Mouse (Mus musculus) midbrain, embryonic 10.5 days (tissue): ENCODE measurements at regions not wholly inside any gene's neighbourhood (a gene's known extent, or its start where the extent isn't known, plus 50 kb on each side); places are given as distances from the start of the nearest gene placed in this dataset.

Experiments
- DNase-seq: peaks from one replicate; pipeline ENCODE4 v3.0.0-alpha.2; 2017; ENCODE audit warnings: low spot score
- H3K27ac ChIP-seq: fragments of 300-500 bp; sonication (generic); replicated peaks from 2 replicates; pipeline ENCODE4 v1.5.1; 2016; ENCODE audit warnings: mild to moderate bottlenecking
- H3K27me3 ChIP-seq: fragments of 300-500 bp; sonication (generic); 2 replicates; pipeline ENCODE4 v1.6.1; 2016; ENCODE audit warnings: low read depth, mild to moderate bottlenecking; ENCODE audit not compliant: poor library complexity, severe bottlenecking
- H3K36me3 ChIP-seq: fragments of 300-500 bp; sonication (generic); 2 replicates; pipeline ENCODE4 v1.6.1; 2016; ENCODE audit warnings: mild to moderate bottlenecking, moderate library complexity
- H3K4me1 ChIP-seq: fragments of 300-500 bp; sonication (generic); 2 replicates; pipeline ENCODE4 v1.6.1; 2016
- H3K4me3 ChIP-seq: fragments of 300-500 bp; sonication (generic); 2 replicates; pipeline ENCODE4 v1.5.1; 2016; ENCODE audit warnings: mild to moderate bottlenecking, moderate library complexity
- H3K9me3 ChIP-seq: fragments of 300-500 bp; sonication (generic); replicated peaks from 2 replicates; pipeline ENCODE4 v1.6.1; 2016; ENCODE audit warnings: mild to moderate bottlenecking
- WGBS: fragments of 180-500 bp; shearing (Covaris S2); methylation state at CpG from one replicate; pipeline ENCODE4 v1.1.7; 2016; 5-methylcytosine and 5-hydroxymethylcytosine counted together

DNA sequence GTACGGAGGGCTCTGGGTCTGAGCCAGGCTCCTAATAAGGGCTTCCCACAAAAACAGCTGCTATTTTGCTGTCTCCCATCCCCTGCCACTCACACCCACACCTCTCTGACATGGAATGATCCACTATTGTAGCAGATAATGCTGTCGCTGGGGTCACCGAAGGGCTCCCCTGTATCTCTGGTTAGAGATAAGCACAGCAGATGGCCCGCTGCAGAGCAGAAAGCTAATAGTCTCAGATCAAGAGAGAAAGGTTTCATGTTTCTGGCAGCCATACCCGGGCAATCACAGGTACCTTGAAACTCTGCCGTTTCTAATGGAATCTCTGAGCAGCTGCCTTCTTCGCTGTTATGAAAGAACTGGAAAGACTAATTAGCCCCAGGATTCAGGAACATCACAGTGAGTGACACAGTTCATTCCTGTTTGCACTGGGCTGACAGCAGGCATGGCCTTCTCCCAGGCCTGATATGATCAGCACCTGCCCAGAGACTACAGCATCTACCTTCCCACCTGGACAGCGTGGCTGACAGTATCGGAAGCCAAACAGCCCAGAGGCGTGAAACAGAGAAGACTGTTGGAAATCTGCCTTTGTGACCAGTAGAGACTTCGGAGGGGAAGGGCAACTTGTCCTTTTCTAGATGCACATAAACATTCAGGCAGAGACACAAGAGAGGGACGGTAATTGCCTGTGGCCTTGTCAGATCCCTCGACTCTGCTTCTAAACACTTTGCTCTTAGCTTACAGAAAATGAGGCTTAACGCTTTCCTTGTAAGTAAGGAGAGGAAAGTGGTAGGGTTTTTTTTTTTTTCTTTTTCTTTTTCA, 193.5 kb upstream of the Epha4 start:
- Histone ChIP-seq H3K36me3 (no peaks in the 10 kb centered on the region), H3K27me3 (no peaks in the 10 kb centered on the region), H3K9me3 (no peaks in the 10 kb centered on the region), H3K4me3 (no peak overlapping the region), H3K4me1 (peaks cover 5% of the 10 kb centered on the region; the same call in 1 of the 2 replicates), H3K27ac (0 out of 2 replicates have a peak overlapping the region, but pooled peaks have one; percentile 23)
- WGBS, result 74% methylated on average over 14 of the region's 14 CpGs
- no peak for DNase-seq

- Histone ChIP-seq H3K27me3 (no peaks in the 10 kb centered on the region), H3K4me3 (no peak overlapping the region), H3K27ac (no peak overlapping the region), H3K36me3 (no peaks in the 10 kb centered on the region), H3K4me1 (no peaks in the 10 kb centered on the region), H3K9me3 (no peaks in the 10 kb centered on the region)
- no peak for DNase-seq
- 87% methylated on average over 3 of the region's 3 CpGs for WGBS
Observed at GRCm38 (mm10) chr1:77695228-77696018, 180.5 kb upstream of the Epha4 start.

- Histone ChIP-seq H3K4me3 (no peak overlapping the region), H3K27me3 (no peaks in the 10 kb centered on the region), H3K9me3 (no peaks in the 10 kb centered on the region), H3K27ac (no peak overlapping the region), H3K4me1 (no peaks in the 10 kb centered on the region), H3K36me3 (no peaks in the 10 kb centered on the region)
- WGBS, result 86% methylated on average over 7 of the region's 7 CpGs
- no peak for DNase-seq
Observed at GRCm38 (mm10) chr1:77663345-77663744, 148.5 kb upstream of the Epha4 start.

GRCm38 (mm10) chr1:77660436-77660835, 145.5 kb upstream of the Epha4 start:
- Histone ChIP-seq H3K4me1 (no peaks in the 10 kb centered on the region), H3K9me3 (no peaks in the 10 kb centered on the region), H3K36me3 (no peaks in the 10 kb centered on the region), H3K27ac (no peak overlapping the region), H3K4me3 (no peak overlapping the region), H3K27me3 (no peaks in the 10 kb centered on the region)
- no peak for DNase-seq

DNA sequence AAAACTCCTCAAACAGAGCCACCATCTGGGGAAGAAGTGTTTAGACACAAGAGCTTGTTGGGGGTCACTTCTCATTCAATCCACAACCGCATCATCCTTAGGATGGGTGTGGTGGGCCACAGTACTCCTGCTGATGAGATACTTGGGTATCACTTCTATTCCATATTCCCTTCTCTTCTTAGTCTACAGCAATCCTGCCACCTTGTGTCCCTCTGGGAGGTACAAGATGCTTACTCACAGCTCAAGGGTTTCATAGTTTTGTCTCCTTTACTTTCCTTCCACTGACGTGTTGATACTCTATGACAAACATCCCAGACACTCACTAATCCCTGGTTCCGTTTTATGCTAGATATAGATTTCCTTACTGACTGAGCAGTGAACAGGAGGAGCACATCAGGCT, 122.1 kb upstream of the Epha4 start:
- Histone ChIP-seq H3K4me1 (peaks cover 10% of the 10 kb centered on the region), H3K27ac (no peak overlapping the region), H3K4me3 (no peak overlapping the region), H3K9me3 (no peaks in the 10 kb centered on the region), H3K36me3 (no peaks in the 10 kb centered on the region), H3K27me3 (no peaks in the 10 kb centered on the region)
- WGBS, result 86% methylated on average over 3 of the region's 3 CpGs
- DNase-seq, result no peak

DNA sequence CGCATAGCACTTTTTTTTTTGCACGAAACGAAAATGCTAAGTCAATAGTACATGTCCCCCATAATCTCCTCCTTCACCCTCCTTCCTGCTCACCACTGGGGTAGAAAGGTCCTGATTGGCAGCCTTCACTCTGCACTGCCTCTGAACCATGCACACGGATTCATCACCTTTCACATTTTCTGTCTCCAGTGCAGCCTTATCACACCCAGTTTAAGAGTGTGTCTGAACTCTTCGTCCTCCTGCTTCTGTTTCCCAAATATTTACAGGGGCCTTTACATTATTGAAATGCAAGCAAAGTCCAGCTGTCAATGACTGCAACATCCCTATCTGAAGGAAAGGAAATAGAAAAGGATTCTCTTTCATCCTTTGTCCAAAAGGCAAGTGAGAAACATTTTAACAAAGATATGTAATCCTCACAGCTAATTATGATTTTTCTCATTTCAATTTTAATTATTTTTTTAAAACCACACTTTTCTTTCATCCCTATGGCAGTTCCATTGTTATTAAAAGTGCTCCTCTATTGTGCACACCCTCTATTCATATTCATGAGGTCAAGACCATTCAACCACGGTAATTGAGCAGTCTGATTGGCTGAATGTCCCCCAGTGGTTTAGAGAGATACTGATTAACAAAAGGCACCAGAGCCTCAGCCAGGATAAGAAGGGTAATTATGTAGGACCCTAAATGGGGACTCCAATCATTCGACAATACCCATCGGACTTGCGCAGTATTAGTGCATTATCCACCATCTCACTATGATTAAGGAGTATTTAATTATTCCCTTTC, 114.8 kb upstream of the Epha4 start:
- WGBS, result 22% methylated on average over 9 of the region's 9 CpGs
- peak; percentile 24 for DNase-seq

DNA sequence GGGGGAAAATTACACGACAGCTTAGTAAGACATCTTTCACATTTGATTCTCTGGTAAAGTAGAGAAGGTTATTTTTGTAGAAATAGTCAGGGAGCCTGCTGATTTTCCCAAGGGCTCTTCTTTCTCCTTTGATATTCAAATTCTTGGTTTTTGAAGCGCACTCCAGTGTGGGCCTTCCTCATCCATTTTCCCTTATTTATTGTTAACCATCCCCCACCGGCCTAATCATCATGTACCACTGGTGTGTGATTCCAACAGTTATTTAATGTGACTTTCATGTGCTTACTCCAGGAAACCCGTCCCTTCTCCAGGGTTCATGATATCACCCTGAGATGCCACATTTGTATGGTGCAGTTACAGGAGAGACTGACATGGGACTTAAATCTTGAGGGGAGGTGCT, 114.0 kb upstream of the Epha4 start:
- Histone ChIP-seq H3K9me3 (no peaks in the 10 kb centered on the region), H3K36me3 (no peaks in the 10 kb centered on the region), H3K4me3 (no peak overlapping the region), H3K4me1 (peaks cover 24% of the 10 kb centered on the region), H3K27me3 (0 out of 2 replicates have a peak, but pooled peaks cover 12% of the 10 kb centered on the region), H3K27ac (peak overlapping the region; percentile 63; the same call in 1 of the 2 replicates)
- WGBS, result 47% methylated on average over 4 of the region's 4 CpGs
- no peak for DNase-seq

More for the DNA sequence above, 114.8 kb upstream of the Epha4 start:
- no peaks in the 10 kb centered on the region for H3K36me3 ChIP-seq
- peak overlapping the region; percentile 63; the same call in 1 of the 2 replicates for H3K27ac ChIP-seq
- H3K27me3 ChIP-seq, result 0 out of 2 replicates have a peak, but pooled peaks cover 12% of the 10 kb centered on the region
- H3K4me1 ChIP-seq, result peaks cover 24% of the 10 kb centered on the region
- no peak overlapping the region for H3K4me3 ChIP-seq
- H3K9me3 ChIP-seq, result no peaks in the 10 kb centered on the region

GRCm38 (mm10) chr1:77617490-77617889, 102.6 kb upstream of the Epha4 start:
- 83% methylated on average over 8 of the region's 8 CpGs for WGBS
- no peak for DNase-seq
- no peaks in the 10 kb centered on the region for H3K27me3 ChIP-seq
- H3K9me3 ChIP-seq, result no peaks in the 10 kb centered on the region
- no peaks in the 10 kb centered on the region for H3K4me1 ChIP-seq
- H3K4me3 ChIP-seq, result no peak overlapping the region
- no peak overlapping the region for H3K27ac ChIP-seq
- H3K36me3 ChIP-seq, result no peaks in the 10 kb centered on the region

- Histone ChIP-seq H3K4me1 (peaks cover 31% of the 10 kb centered on the region), H3K4me3 (no peak overlapping the region), H3K9me3 (no peaks in the 10 kb centered on the region), H3K36me3 (no peaks in the 10 kb centered on the region), H3K27me3 (no peaks in the 10 kb centered on the region), H3K27ac (0 out of 2 replicates have a peak overlapping the region, but pooled peaks have one; percentile 38)
- no peak for DNase-seq
- 62% methylated on average over 5 of the region's 5 CpGs for WGBS
Observed at GRCm38 (mm10) chr1:77600509-77600908, 85.6 kb upstream of the Epha4 start.

DNA sequence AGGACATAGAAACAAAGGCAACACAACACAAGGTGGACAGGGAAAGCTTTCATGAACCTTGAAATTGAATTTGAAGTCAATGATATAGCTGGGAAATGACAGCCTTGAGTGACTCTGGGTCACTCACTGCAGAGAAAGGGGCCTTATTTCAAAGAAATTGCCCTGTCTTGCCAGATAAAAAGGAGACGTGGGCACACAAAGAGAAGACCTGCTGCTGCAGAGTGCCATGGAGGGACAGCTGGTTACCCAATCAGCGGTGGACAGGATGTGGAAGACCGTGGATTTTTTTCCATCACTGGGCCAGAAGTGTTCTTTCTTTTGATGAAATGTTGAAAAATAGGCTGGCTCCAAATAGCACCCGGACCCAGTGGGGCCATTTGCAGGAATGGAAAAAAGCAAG, 77.8 kb upstream of the Epha4 start:
- H3K9me3 ChIP-seq, result no peaks in the 10 kb centered on the region
- no peaks in the 10 kb centered on the region for H3K27me3 ChIP-seq
- no peak overlapping the region for H3K27ac ChIP-seq
- H3K4me3 ChIP-seq, result no peak overlapping the region
- no peaks in the 10 kb centered on the region for H3K36me3 ChIP-seq
- 92% methylated on average over 4 of the region's 4 CpGs for WGBS
- H3K4me1 ChIP-seq, result peaks cover 3% of the 10 kb centered on the region
- DNase-seq, result no peak

GRCm38 (mm10) chr1:77592248-77592647, 77.4 kb upstream of the Epha4 start:
- H3K4me1 ChIP-seq, result no peaks in the 10 kb centered on the region
- no peaks in the 10 kb centered on the region for H3K9me3 ChIP-seq
- DNase-seq, result no peak
- no peak overlapping the region for H3K27ac ChIP-seq
- 90% methylated on average over 7 of the region's 7 CpGs for WGBS
- H3K4me3 ChIP-seq, result no peak overlapping the region
- H3K27me3 ChIP-seq, result no peaks in the 10 kb centered on the region
- no peaks in the 10 kb centered on the region for H3K36me3 ChIP-seq

DNA sequence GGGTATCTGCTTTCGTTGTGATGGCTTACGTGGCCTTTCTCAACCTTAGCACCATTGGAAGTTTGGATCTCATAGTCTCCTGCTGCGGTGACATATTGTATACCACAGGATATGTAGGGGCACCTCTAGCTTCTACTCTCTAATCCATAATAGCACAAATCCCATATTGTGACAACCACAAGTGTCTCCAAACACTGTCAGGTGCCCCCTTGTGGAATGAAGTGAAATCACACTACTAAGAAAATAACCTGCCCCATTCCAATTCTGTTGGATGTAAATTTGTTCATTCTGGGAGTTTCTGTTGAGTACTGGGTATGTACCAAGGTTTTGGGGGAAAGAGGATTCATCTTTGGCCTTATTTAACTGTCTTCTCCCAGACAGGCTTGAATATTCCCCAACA, 74.5 kb upstream of the Epha4 start:
- 79% methylated on average over 3 of the region's 3 CpGs for WGBS
- H3K36me3 ChIP-seq, result no peaks in the 10 kb centered on the region
- H3K27me3 ChIP-seq, result no peaks in the 10 kb centered on the region
- DNase-seq, result no peak
- H3K9me3 ChIP-seq, result no peaks in the 10 kb centered on the region
- H3K27ac ChIP-seq, result no peak overlapping the region
- no peak overlapping the region for H3K4me3 ChIP-seq
- H3K4me1 ChIP-seq, result no peaks in the 10 kb centered on the region
